Mouse (Mus musculus): ENCODE measurements around the gene Ino80d. TPM values are rescaled to one million over a fixed set of nuclear protein-coding genes. Genes with fewer than 3 reads are reported as not detected.

Gene Ino80d
- total RNA-seq, 2 experiments from 2014 or later, result 28.8 to 34.6 TPM

DNA sequence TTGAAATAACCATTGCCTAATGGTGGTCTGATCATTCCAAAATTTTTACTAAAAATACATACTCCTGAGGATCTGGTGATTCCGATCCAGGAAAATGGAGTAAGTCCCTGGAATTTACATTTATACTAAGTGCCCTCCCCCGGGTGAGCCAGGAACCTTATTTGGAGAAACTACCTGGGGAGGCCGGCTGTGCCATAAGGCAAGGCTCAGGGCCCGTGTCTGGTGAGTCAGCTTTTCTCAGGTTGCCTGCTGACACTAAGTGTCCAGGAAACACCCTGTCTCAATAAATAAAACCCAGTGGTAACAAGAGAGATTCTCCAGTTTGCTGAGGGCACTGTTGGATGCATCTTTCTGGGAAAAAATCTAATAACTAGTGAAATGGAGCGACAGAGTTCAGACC is 205.3 kb downstream of the Ino80d start:
- DNase-seq, result no peak

DNA sequence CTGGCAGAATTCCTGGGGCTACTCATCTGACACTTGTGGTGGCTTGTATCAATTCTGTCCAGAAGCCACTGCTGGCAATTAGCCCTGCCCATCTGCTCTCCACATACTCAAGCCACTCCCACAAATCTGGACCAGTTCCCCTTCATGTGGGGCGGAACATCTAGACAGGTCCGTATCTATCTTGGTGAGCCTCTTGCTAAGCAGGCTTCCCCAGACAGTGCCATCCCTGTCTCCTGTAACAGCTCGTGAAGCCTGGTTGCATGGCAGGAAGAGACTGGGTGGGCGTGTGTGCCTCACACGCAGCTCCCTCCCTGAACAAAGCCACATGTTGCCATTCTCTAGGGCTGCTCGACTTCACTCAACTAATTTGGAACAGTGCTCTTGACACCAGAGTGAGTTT is 206.0 kb downstream of the Ino80d start:
- DNase-seq, result peak; percentile 70 to 79

Small RNA genes within 50 kb of the gene (microRNA-seq; reads per million reads assigned to microRNA genes)
- gene Gm24557 (0 reads per million in 2 experiments), gene Gm44468 (0 reads per million in 2 experiments)

Other genes with a start within 250 kb of the Ino80d start
- 100 to 1,000 TPM; 345 to 386 TPM for gene Eef1b2, start 62.2 kb upstream of the Ino80d start, total RNA-seq (2021)
- 100 to 1,000 TPM; 159 to 165 TPM for gene Ndufs1, start 62.2 kb upstream of the Ino80d start, total RNA-seq (2021)
- gene Gpr1, start 99.9 kb upstream of the Ino80d start, total RNA-seq (2021), result under 1 TPM; 0.62 to 0.63 TPM
- gene Zdbf2, start 158.6 kb upstream of the Ino80d start, total RNA-seq (2021), result 10 to 100 TPM; 17.9 to 22.2 TPM